Mouse (Mus musculus) mammary gland, adult 2 months (tissue): ENCODE measurements around the gene Il17ra. TPM values are rescaled to one million over a fixed set of nuclear protein-coding genes. Genes with fewer than 3 reads are reported as not detected.

Source experiments
- polyA plus RNA-seq: library from polyadenylated mRNA; depleted of rRNA; stranded (reverse); fragments of >200 nt; gene quantifications from 2 replicates; pipeline ENCODE4 v1.2.3, GENCODE M21; 2012; ENCODE audit warnings: low replicate concordance; rRNA removed

Gene Il17ra
- polyA plus RNA-seq = 52.7 and 61.0 TPM in 2 replicates

GRCm38 (mm10) chr6:120463086-120463871 lies at the start of gene Il17ra:
Gene Il17ra (plus strand): TSS chr6:120463247.

GRCm38 (mm10) chr6:120493374-120494181 lies 30.5 kb downstream of the Il17ra start, which contains the start of gene Tmem121b:
Gene Tmem121b (minus strand): TSS chr6:120493807.

GRCm38 (mm10) chr6:120531020-120531965 lies 68.2 kb downstream of the Il17ra start, which contains the start of gene Hdhd5:
Gene Hdhd5 (minus strand): TSS chr6:120531319.

Other genes starting within 250 kb of the Il17ra start
- gene D330020A13Rik, start 168.9 kb upstream of the Il17ra start, polyA plus RNA-seq = not detected in 2 replicates
- 0.30 and 0.45 TPM in 2 replicates for gene B4galnt3, start 168.7 kb upstream of the Il17ra start, polyA plus RNA-seq
- gene Kdm5a, start 99.1 kb upstream of the Il17ra start, polyA plus RNA-seq = 2.7 and 6.2 TPM in 2 replicates
- 2.3 and 4.9 TPM in 2 replicates for gene Ccdc77, start 98.9 kb upstream of the Il17ra start, polyA plus RNA-seq
- 0.13 and 0.65 TPM in 2 replicates for gene Tmem121b, start 30.6 kb downstream of the Il17ra start, polyA plus RNA-seq
- 24.3 and 38.2 TPM in 2 replicates for gene Hdhd5, start 68.1 kb downstream of the Il17ra start, polyA plus RNA-seq
- gene Cecr2, start 203.1 kb downstream of the Il17ra start, polyA plus RNA-seq = 9.1 and 11.1 TPM in 2 replicates